Mouse (Mus musculus): ENCODE measurements at regions not wholly inside any gene's neighbourhood (a gene's known extent, or its start where the extent isn't known, plus 50 kb on each side); places are given as distances from the start of the nearest gene placed in this dataset.
A peak's percentile ranks its signal among the peaks of the same experiment; 100 is the strongest.

- Histone ChIP-seq H3K4me1 (no peaks in the 10 kb centered on the region), H3K9ac (no peak overlapping the region), H3K9me3 (no peaks in the 10 kb centered on the region), H3K36me3 (replicated peaks) (no peaks in the 10 kb centered on the region), H3K4me2 (no peak overlapping the region), H3K27me3 (no peaks in the 10 kb centered on the region), H3K4me3 (replicated peaks) (no peak overlapping the region), H3K27ac (no peak overlapping the region)
- ATAC-seq (ENCODE audit: low FRiP score): no peak
These were observed 5478.8 kb downstream of the 9330182O14Rik start for GRCm38 (mm10) chr15:45612954-45613353.

GRCm38 (mm10) chr15:45646256-45646655 lies 5512.1 kb downstream of the 9330182O14Rik start:
- Histone ChIP-seq H3K27ac (no peak overlapping the region), H3K4me1 (no peaks in the 10 kb centered on the region), H3K9me3 (no peaks in the 10 kb centered on the region), H3K4me2 (no peak overlapping the region), H3K4me3 (replicated peaks) (no peak overlapping the region), H3K27me3 (no peaks in the 10 kb centered on the region), H3K9ac (no peak overlapping the region), H3K36me3 (replicated peaks) (no peaks in the 10 kb centered on the region)
- no peak for ATAC-seq (ENCODE audit: low FRiP score)

- Histone ChIP-seq H3K4me1 (no peaks in the 10 kb centered on the region), H3K36me3 (replicated peaks) (no peaks in the 10 kb centered on the region), H3K4me3 (replicated peaks) (no peak overlapping the region), H3K27me3 (no peaks in the 10 kb centered on the region), H3K4me2 (no peak overlapping the region), H3K9me3 (no peaks in the 10 kb centered on the region), H3K9ac (no peak overlapping the region), H3K27ac (no peak overlapping the region)
- WGBS: 75% methylated on average over 3 of the region's 3 CpGs
- no peak for ATAC-seq (ENCODE audit: low FRiP score)
These were observed 5529.4 kb downstream of the 9330182O14Rik start for GRCm38 (mm10) chr15:45663601-45664000.

- H3K4me1 ChIP-seq: no peaks in the 10 kb centered on the region
- no peaks in the 10 kb centered on the region for H3K27me3 ChIP-seq
- H3K36me3 ChIP-seq (replicated peaks): no peaks in the 10 kb centered on the region
- 90% methylated on average over 1 of the region's 1 CpGs for WGBS
- no peak overlapping the region for H3K9ac ChIP-seq
- no peak overlapping the region for H3K4me3 ChIP-seq (replicated peaks)
- H3K4me2 ChIP-seq: no peak overlapping the region
- no peak for ATAC-seq (ENCODE audit: low FRiP score)
- H3K27ac ChIP-seq: no peak overlapping the region
- H3K9me3 ChIP-seq: peaks cover 6% of the 10 kb centered on the region
These were observed 5555.3 kb downstream of the 9330182O14Rik start for GRCm38 (mm10) chr15:45689446-45689845.

GRCm38 (mm10) chr15:45690026-45690425 lies 5555.9 kb downstream of the 9330182O14Rik start:
- no peak overlapping the region for H3K27ac ChIP-seq
- H3K9me3 ChIP-seq: peaks cover 6% of the 10 kb centered on the region
- no peaks in the 10 kb centered on the region for H3K27me3 ChIP-seq
- no peaks in the 10 kb centered on the region for H3K36me3 ChIP-seq (replicated peaks)
- H3K4me1 ChIP-seq: no peaks in the 10 kb centered on the region
- H3K4me3 ChIP-seq (replicated peaks): no peak overlapping the region
- no peak overlapping the region for H3K9ac ChIP-seq
- H3K4me2 ChIP-seq: no peak overlapping the region
- ATAC-seq (ENCODE audit: low FRiP score): no peak

- H3K4me1 ChIP-seq: peaks cover 3% of the 10 kb centered on the region; the same call in 1 of the 2 replicates
- WGBS: 11% methylated on average over 2 of the region's 2 CpGs
- H3K27me3 ChIP-seq: no peaks in the 10 kb centered on the region
- no peaks in the 10 kb centered on the region for H3K9me3 ChIP-seq
- H3K4me3 ChIP-seq (replicated peaks): no peak overlapping the region
- no peak overlapping the region for H3K27ac ChIP-seq
- H3K36me3 ChIP-seq (replicated peaks): no peaks in the 10 kb centered on the region
- ATAC-seq (ENCODE audit: low FRiP score): peak; percentile 77; the same call in 1 of the 2 replicates
- no peak overlapping the region for H3K4me2 ChIP-seq
- no peak overlapping the region for H3K9ac ChIP-seq
These were observed 5576.9 kb downstream of the 9330182O14Rik start for GRCm38 (mm10) chr15:45711109-45711508.

GRCm38 (mm10) chr15:45730370-45731153 lies 5596.4 kb downstream of the 9330182O14Rik start:
- no peak overlapping the region for H3K4me3 ChIP-seq (replicated peaks)
- H3K9ac ChIP-seq: no peak overlapping the region
- no peak overlapping the region for H3K27ac ChIP-seq
- H3K9me3 ChIP-seq: no peaks in the 10 kb centered on the region
- H3K4me2 ChIP-seq: no peak overlapping the region
- H3K27me3 ChIP-seq: no peaks in the 10 kb centered on the region
- 84% methylated on average over 3 of the region's 3 CpGs for WGBS
- ATAC-seq (ENCODE audit: low FRiP score): no peak
- H3K36me3 ChIP-seq (replicated peaks): no peaks in the 10 kb centered on the region
- no peaks in the 10 kb centered on the region for H3K4me1 ChIP-seq

- 64% methylated on average over 2 of the region's 2 CpGs for WGBS
- no peak for ATAC-seq (ENCODE audit: low FRiP score)
These were observed 5629.1 kb downstream of the 9330182O14Rik start for GRCm38 (mm10) chr15:45763225-45763624.

More at GRCm38 (mm10) chr15:45763225-45763624, 5629.1 kb downstream of the 9330182O14Rik start:
- Histone ChIP-seq H3K9me3 (no peaks in the 10 kb centered on the region), H3K27me3 (no peaks in the 10 kb centered on the region), H3K9ac (no peak overlapping the region), H3K4me3 (replicated peaks) (no peak overlapping the region), H3K4me2 (no peak overlapping the region), H3K36me3 (replicated peaks) (no peaks in the 10 kb centered on the region), H3K27ac (no peak overlapping the region), H3K4me1 (no peaks in the 10 kb centered on the region)
